In genomic region chr19:32070340-32070739, GRCm38 (mm10) we compare ENCODE assay signal across 23 mouse cellular contexts.
"Had no signal": no experiment of that assay in that cellular context is flagged by ENCODE, and none has a peak within 500 bp of the region (broad histone marks: within the 10 kb centered on the region; RNA-seq: fewer than 3 reads in every experiment).

No protein-coding gene starts in this region.

- H3K9ac ChIP-seq: limb, embryonic 12.5 days; limb, embryonic 13.5 days; limb, embryonic 15.5 days; liver, embryonic 12.5 days; liver, embryonic 13.5 days; liver, embryonic 14.5 days; liver, embryonic 15.5 days; liver, postnatal 0 days; lung, embryonic 14.5 days; lung, embryonic 15.5 days; midbrain, embryonic 12.5 days; midbrain, embryonic 13.5 days; midbrain, embryonic 15.5 days had no signal

- H3K27me3 ChIP-seq: limb, embryonic 12.5 days; limb, embryonic 13.5 days; limb, embryonic 15.5 days; liver, embryonic 13.5 days; liver, embryonic 15.5 days; lung, embryonic 15.5 days; midbrain, embryonic 12.5 days; midbrain, embryonic 13.5 days; midbrain, embryonic 15.5 days had no signal

- H3K36me3 ChIP-seq: limb, embryonic 10.5 days; limb, embryonic 12.5 days; limb, embryonic 13.5 days; limb, embryonic 15.5 days; liver, embryonic 12.5 days; liver, embryonic 13.5 days; liver, embryonic 15.5 days; lung, embryonic 15.5 days; midbrain, embryonic 10.5 days; midbrain, embryonic 12.5 days; midbrain, embryonic 13.5 days; midbrain, embryonic 15.5 days had no signal

- H3K4me1 ChIP-seq: limb, embryonic 15.5 days; liver, embryonic 12.5 days; liver, embryonic 13.5 days; liver, embryonic 15.5 days; lung, embryonic 15.5 days; midbrain, embryonic 12.5 days; midbrain, embryonic 13.5 days; midbrain, embryonic 15.5 days had no signal

- H3K27ac ChIP-seq: limb, embryonic 10.5 days; limb, embryonic 12.5 days; limb, embryonic 13.5 days; limb, embryonic 15.5 days; liver, embryonic 12.5 days; liver, embryonic 13.5 days; liver, embryonic 14.5 days; liver, embryonic 15.5 days; lung, embryonic 15.5 days; macrophage; midbrain, embryonic 10.5 days; midbrain, embryonic 12.5 days; midbrain, embryonic 13.5 days; midbrain, embryonic 15.5 days had no signal

- H3K4me3 ChIP-seq: limb, embryonic 10.5 days; limb, embryonic 12.5 days; limb, embryonic 13.5 days; limb, embryonic 15.5 days; liver, embryonic 12.5 days; liver, embryonic 13.5 days; liver, embryonic 15.5 days; lung, embryonic 15.5 days; megakaryocyte, embryonic 14.5 days; midbrain, embryonic 10.5 days; midbrain, embryonic 12.5 days; midbrain, embryonic 13.5 days; midbrain, embryonic 15.5 days; myocyte had no signal

- H3K9me3 ChIP-seq: limb, embryonic 10.5 days; limb, embryonic 12.5 days; limb, embryonic 13.5 days; limb, embryonic 15.5 days; liver, embryonic 12.5 days; liver, embryonic 13.5 days; liver, embryonic 15.5 days; lung, embryonic 15.5 days; megakaryocyte, embryonic 14.5 days; midbrain, embryonic 10.5 days; midbrain, embryonic 12.5 days; midbrain, embryonic 13.5 days; midbrain, embryonic 15.5 days had no signal

- DNase-seq: left cerebral cortex, postnatal 4 days; liver; liver, embryonic 13.5 days; liver, postnatal 0 days; lung, adult 2 months; lung, embryonic 14.5 days; lung, postnatal 14 days; midbrain, embryonic 14.5 days had no signal
